Mouse (Mus musculus) lung, embryonic 14.5 days (tissue): ENCODE data around the gene Robo3. TPM values are rescaled to one million over a fixed set of nuclear protein-coding genes. Genes with fewer than 3 reads are reported as not detected.
A peak's percentile ranks its signal among the peaks of the same experiment; 100 is the strongest.

Source experiments
- ATAC-seq: fragments of 200-750 bp; cut with Nextera tagmentation; 2 replicates; pipeline ENCODE4 v1.8.0; 2017; ENCODE audit warnings: mild to moderate bottlenecking, moderate TSS enrichment, moderate library complexity; ENCODE audit not compliant: insufficient read depth
- DNase-seq: peaks from one replicate; pipeline ENCODE4 v3.0.0-alpha.2; 2015
- H3K27ac ChIP-seq: fragments of 300-500 bp; sonication (generic); 2 replicates; pipeline ENCODE4 v1.5.1; 2014; ENCODE audit warnings: low read depth, mild to moderate bottlenecking, moderate library complexity
- H3K27me3 ChIP-seq: fragments of 300-500 bp; sonication (generic); 2 replicates; pipeline ENCODE4 v1.6.1; 2014; ENCODE audit warnings: low read length, control low read depth; ENCODE audit not compliant: insufficient read depth
- H3K36me3 ChIP-seq: fragments of 300-500 bp; sonication (generic); 2 replicates; pipeline ENCODE4 v1.6.1; 2014; ENCODE audit warnings: control low read depth; ENCODE audit not compliant: insufficient read depth
- H3K4me1 ChIP-seq: fragments of 300-500 bp; sonication (generic); 2 replicates; pipeline ENCODE4 v1.6.1; 2014; ENCODE audit warnings: antibody characterized with exemption, control low read depth; ENCODE audit not compliant: insufficient read depth
- H3K4me2 ChIP-seq: fragments of 300-500 bp; sonication (generic); 2 replicates; pipeline ENCODE4 v1.6.1; 2014; ENCODE audit warnings: mild to moderate bottlenecking
- H3K4me3 ChIP-seq: fragments of 300-500 bp; sonication (generic); 2 replicates; pipeline ENCODE4 v1.5.1; 2014; ENCODE audit warnings: low read depth, low read length
- H3K9ac ChIP-seq: fragments of 300-500 bp; sonication (generic); 2 replicates; pipeline ENCODE4 v1.6.1; 2014
- H3K9me3 ChIP-seq: fragments of 300-500 bp; sonication (generic); 2 replicates; pipeline ENCODE4 v1.6.1; 2016; ENCODE audit warnings: low read depth, low read length, control low read depth
- CTCF ChIP-seq: IDR thresholded peaks from 2 replicates; pipeline ENCODE4 v1.5.1; 2016; ENCODE audit warnings: antibody characterized with exemption, low read depth
- WGBS: fragments of 180-500 bp; shearing (Covaris S2); extraction: QIAGEN DNeasy Blood & Tissue Kit; methylation state at CpG from one replicate; pipeline ENCODE4 v1.1.7; 2014; 5-methylcytosine and 5-hydroxymethylcytosine counted together
- polyA plus RNA-seq: library from polyadenylated mRNA; unstranded; fragments of >200 nt; fragmentation: Nextera tagmentation; extraction: Ambion mirVana; gene quantifications from 2 replicates; pipeline ENCODE4 v1.2.1, GENCODE M21; 2014

Robo3 gene
- polyA plus RNA-seq, 1 experiment from 2014 or later, result 0.41 TPM

DNA sequence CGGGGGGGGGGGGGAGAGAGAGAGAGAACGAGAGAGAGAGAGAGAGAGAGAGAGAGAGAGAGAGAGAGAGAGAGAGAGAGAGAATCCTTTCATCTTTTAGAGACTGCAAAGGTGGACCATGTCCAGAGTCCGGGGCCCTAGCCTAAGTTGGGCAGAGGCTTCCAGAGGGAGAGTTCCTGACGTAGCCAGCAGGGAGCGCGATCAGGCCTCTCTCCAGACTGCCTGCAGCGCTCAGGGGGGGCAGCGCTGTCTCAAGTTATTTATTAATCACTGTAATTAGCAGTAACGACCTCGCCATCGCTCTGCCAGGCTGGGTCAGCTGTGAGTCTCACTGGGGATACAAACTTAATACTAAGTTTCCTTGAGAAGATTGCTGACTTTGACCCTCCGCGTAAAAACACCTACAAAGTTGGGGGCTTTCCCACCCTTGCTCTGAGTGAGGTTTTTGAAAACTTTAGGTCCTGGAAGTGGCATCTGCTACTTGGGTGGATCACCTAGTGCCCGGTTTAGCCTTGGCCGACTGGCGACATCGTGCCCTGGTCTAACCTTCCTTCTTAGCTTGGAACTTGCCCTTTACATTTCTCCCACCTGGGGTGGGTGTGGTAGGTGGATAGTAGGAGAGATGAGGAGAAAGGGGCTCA is 900 bp downstream of the Robo3 start:
- Histone ChIP-seq H3K9ac (no peak overlapping the region), H3K4me2 (peak overlapping the region; percentile 65; the same call in 1 of the 2 replicates), H3K4me3 (peak overlapping the region; percentile 33), H3K4me1 (0 out of 2 replicates have a peak, but pooled peaks cover 3% of the 10 kb centered on the region), H3K27ac (no peak overlapping the region), H3K36me3 (no peaks in the 10 kb centered on the region), H3K9me3 (no peaks in the 10 kb centered on the region), H3K27me3 (peaks cover 79% of the 10 kb centered on the region)
- WGBS, result 1% methylated on average over 16 of the region's 17 CpGs
- ATAC-seq, result no peak
- peak; percentile 69 for TF ChIP-seq CTCF
- DNase-seq, result peak; percentile 75

DNA sequence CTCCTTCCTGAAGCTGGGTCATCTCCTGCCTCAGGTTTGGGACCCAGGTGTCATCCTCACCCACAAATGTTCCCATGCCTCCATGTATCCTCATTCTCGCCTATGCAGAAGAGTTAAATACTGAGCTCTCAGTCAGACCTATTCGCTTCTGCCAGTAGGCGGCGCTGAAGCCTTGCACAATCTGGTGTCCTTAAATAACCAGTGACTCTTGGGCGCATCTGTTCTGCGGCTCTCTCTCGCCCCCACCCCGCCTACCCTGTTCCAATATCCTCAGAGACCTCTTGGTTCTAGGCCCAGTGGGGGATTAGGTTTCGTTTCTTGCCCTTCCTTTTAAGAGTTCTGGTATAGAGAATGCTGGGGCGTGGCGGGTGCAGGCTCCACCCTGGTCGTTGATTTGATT is 2.5 kb downstream of the Robo3 start:
- H3K9me3 ChIP-seq, result no peaks in the 10 kb centered on the region
- no peak overlapping the region for H3K9ac ChIP-seq
- no peak overlapping the region for H3K27ac ChIP-seq
- H3K27me3 ChIP-seq, result peaks cover 74% of the 10 kb centered on the region
- 2% methylated on average over 12 of the region's 12 CpGs for WGBS
- no peaks in the 10 kb centered on the region for H3K36me3 ChIP-seq
- peak; percentile 97 for TF ChIP-seq CTCF
- ATAC-seq, result peak; percentile 69
- H3K4me2 ChIP-seq, result peak overlapping the region; percentile 29; the same call in 1 of the 2 replicates
- H3K4me1 ChIP-seq, result 0 out of 2 replicates have a peak, but pooled peaks cover 3% of the 10 kb centered on the region
- H3K4me3 ChIP-seq, result no peak overlapping the region
- peak; percentile 98 for DNase-seq

DNA sequence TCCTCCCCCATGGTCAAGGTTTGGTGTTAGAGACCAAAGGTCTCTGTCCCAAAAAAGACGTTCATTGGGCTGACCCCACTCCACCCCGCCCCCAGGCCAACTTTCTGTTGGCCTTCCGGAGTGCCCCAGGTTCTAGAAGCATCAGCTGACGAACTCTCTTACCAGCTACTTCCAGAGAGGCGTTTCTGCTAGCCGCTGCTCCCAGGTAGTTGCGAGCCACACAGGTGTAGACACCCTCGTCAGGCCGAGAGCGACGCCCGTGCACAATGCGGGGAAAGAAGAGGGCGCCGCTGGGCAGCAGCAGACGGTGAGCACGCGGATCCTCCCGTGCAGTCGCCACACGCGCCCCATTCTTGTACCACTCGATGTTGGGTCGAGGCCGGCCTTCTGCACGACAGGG is 3.7 kb downstream of the Robo3 start:
- H3K27ac ChIP-seq, result no peak overlapping the region
- DNase-seq (no peak), ATAC-seq (no peak)
- no peak overlapping the region for H3K4me2 ChIP-seq
- H3K4me3 ChIP-seq, result no peak overlapping the region
- TF ChIP-seq CTCF, result no peak
- H3K9me3 ChIP-seq, result no peaks in the 10 kb centered on the region
- H3K27me3 ChIP-seq, result peaks cover 61% of the 10 kb centered on the region
- H3K4me1 ChIP-seq, result 0 out of 2 replicates have a peak, but pooled peaks cover 3% of the 10 kb centered on the region
- no peak overlapping the region for H3K9ac ChIP-seq
- no peaks in the 10 kb centered on the region for H3K36me3 ChIP-seq
- WGBS, result 27% methylated on average over 26 of the region's 26 CpGs

DNA sequence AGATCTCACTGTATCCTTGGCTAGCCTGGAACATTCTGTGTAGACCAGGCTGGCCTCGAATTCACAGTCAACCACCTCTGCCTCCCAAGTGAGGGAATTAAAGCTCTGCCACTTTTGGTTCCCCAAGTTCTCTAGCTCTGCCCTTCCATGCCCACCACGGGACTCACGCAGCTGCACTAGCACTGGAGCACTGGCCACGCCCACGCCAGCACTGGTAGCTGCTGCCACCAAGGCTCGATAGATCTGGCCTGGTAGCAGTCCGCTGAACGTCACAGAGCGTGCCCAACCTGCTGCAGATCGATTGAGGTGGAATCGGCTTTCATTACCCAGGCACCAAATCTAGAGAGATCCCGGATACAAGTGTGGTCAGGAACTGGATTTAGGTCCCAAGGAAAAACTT is 11.8 kb downstream of the Robo3 start:
- peak overlapping the region; percentile 60 for H3K4me2 ChIP-seq
- no peak overlapping the region for H3K9ac ChIP-seq
- H3K4me3 ChIP-seq, result peak overlapping the region; percentile 27; the same call in 1 of the 2 replicates
- H3K36me3 ChIP-seq, result no peaks in the 10 kb centered on the region
- no peak overlapping the region for H3K27ac ChIP-seq
- DNase-seq (peak; percentile 24), ATAC-seq (peak; percentile 18; the same call in 1 of the 2 replicates)
- H3K27me3 ChIP-seq, result no peaks in the 10 kb centered on the region
- 26% methylated on average over 12 of the region's 12 CpGs for WGBS
- no peaks in the 10 kb centered on the region for H3K9me3 ChIP-seq
- no peak for TF ChIP-seq CTCF
- no peaks in the 10 kb centered on the region for H3K4me1 ChIP-seq

DNA sequence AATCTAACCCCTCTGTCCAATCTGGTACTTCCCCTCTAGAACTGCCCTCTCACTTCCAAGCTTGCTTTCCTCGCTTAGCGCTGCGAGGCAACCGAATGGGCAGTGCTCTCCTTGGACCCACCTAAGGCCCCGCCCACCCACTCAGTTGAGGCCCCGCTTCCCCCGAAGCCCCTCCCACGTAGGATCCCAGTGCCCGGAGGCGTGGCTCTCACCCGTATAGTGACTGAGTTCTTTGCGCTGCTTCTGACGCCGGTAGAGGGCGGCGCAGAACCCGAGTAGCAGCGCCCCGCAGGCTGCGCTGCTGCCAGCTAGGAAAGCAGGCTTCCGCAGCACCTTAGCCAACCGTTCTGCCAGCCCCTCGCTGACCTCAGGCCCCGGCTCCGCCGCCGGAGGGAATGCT is 12.4 kb downstream of the Robo3 start:
- ATAC-seq (peak; percentile 94), DNase-seq (peak; percentile 96)
- no peaks in the 10 kb centered on the region for H3K4me1 ChIP-seq
- no peak overlapping the region for H3K27ac ChIP-seq
- H3K36me3 ChIP-seq, result no peaks in the 10 kb centered on the region
- H3K27me3 ChIP-seq, result no peaks in the 10 kb centered on the region
- 1% methylated on average over 27 of the region's 27 CpGs for WGBS
- H3K4me2 ChIP-seq, result peak overlapping the region; percentile 60
- peak overlapping the region; percentile 27 for H3K4me3 ChIP-seq
- no peak overlapping the region for H3K9ac ChIP-seq
- TF ChIP-seq CTCF, result peak; percentile 76
- no peaks in the 10 kb centered on the region for H3K9me3 ChIP-seq

DNA sequence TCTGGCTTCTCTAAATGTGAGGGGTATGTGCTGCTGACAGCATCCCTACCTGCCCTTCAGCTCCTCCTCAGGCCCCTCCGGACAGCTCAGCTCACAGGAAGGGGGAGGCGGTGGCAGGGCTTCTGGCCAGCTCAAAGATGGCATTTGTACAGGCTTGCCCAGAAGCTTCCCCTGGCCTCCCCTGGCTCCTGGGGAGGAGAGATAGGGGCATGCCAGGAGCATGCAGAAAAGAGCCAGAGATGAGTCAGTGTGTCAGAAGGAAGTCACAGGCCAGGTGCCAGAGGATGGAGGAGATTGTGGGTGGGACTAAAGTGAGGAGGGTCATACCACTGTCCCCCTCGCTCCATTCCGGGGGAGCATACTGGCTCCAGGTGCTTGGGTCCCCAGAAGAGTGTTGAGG is 14.3 kb downstream of the Robo3 start:
- Histone ChIP-seq H3K27me3 (no peaks in the 10 kb centered on the region), H3K36me3 (no peaks in the 10 kb centered on the region), H3K4me2 (no peak overlapping the region), H3K9ac (no peak overlapping the region), H3K27ac (no peak overlapping the region), H3K4me3 (no peak overlapping the region), H3K9me3 (no peaks in the 10 kb centered on the region), H3K4me1 (no peaks in the 10 kb centered on the region)
- WGBS, result 73% methylated on average over 4 of the region's 4 CpGs
- ATAC-seq (no peak), DNase-seq (no peak)
- no peak for TF ChIP-seq CTCF

DNA sequence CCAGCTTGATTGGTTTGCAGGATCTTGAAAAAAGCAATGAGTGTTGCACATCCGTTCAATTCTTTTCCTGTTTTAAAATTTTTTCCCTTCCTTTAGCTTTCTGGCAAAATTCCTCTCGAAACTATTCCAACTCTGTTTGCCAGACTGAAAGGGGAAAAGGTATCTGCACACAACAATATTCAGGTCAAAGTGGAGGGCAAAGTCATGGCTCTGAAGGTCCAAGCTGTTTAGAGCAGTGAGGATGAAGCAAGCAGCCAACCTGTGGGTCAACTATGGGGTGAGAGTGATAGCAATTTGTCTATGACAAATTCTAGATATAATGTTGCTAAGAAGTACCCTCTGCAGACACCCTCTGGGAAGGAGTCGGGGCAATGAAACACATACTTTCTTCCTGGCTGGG is 18.4 kb downstream of the Robo3 start:
- Histone ChIP-seq H3K4me2 (no peak overlapping the region), H3K4me1 (no peaks in the 10 kb centered on the region), H3K27me3 (no peaks in the 10 kb centered on the region), H3K36me3 (no peaks in the 10 kb centered on the region), H3K27ac (no peak overlapping the region), H3K9me3 (no peaks in the 10 kb centered on the region), H3K9ac (no peak overlapping the region), H3K4me3 (no peak overlapping the region)
- ATAC-seq (no peak), DNase-seq (no peak)
- 70% methylated on average over 3 of the region's 3 CpGs for WGBS
- TF ChIP-seq CTCF, result no peak
